Mouse (Mus musculus): Measurements from ENCODE around the gene Tnfrsf9. TPM values are rescaled to one million over a fixed set of nuclear protein-coding genes. Genes with fewer than 3 reads are reported as not detected.

Gene Tnfrsf9
- polyA plus RNA-seq, 1 experiment from 2014 or later, result 0.36 TPM

DNA sequence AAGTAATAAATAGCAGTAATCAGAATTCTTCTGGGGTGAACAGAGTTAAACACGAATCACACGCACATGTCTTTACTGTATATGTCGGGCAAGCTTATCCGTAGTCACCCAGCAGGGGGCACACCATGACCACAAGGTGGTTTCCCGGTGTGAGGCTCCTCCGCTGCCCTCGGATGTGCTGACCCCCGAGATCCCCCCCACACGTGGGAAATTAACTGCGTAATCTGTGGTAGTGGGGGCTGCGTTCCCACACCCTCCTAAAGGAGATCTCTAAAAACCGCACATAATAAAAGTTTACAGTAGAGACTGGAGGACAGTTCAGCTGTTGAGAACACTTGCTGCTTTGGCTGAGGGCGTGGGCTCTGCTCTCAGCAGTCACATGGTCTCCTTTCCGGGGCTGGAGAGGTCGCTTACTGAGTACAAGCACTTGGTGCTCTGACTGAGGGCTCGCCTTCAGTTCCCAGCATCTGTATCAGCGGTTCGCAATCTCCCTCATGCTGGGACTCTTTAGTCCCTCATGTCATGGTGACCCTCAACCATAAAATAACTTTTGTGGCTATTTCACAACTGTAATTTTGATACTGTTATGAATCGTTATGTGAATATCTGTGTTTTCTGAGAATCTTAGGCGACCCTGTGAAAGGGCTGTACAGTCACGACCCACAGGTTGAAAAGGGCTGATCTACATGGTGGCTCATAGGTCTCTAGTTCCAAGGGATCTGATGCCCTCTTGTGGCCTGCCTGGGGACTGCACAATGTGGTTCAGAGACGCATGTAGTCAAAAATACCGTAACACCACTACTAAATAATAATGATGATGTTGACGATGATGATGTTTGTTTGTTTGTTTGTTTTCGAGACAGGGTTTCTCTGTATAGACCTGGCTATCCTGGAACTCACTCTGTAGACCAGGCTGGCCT lies 50.5 kb downstream of the Tnfrsf9 start:
- no peak overlapping the region for H3K27ac ChIP-seq (ENCODE audit: low read depth, low read length)
- H3K9me3 ChIP-seq (ENCODE audit: control insufficient read depth, low read length), result no peaks in the 10 kb centered on the region
- H3K4me3 ChIP-seq (ENCODE audit: low read length), result peak overlapping the region; percentile 21
- H3K36me3 ChIP-seq (ENCODE audit: control insufficient read depth, insufficient read depth, low read length), result no peaks in the 10 kb centered on the region
- H3K4me1 ChIP-seq (ENCODE audit: control insufficient read depth, insufficient read depth, low read depth, low read length), result peaks cover 3% of the 10 kb centered on the region; the same call in 1 of the 2 replicates
- peak; percentile 50; the same call in 1 of the 2 replicates for ATAC-seq
- no peak overlapping the region for H3K9ac ChIP-seq (ENCODE audit: low read depth, low read length)
- H3K4me2 ChIP-seq (ENCODE audit: low read length), result peak overlapping the region; percentile 50
- 12% methylated on average over 25 of the region's 25 CpGs for WGBS
- H3K27me3 ChIP-seq (replicated peaks; ENCODE audit: control insufficient read depth, insufficient read depth, low read length), result no peaks in the 10 kb centered on the region

DNA sequence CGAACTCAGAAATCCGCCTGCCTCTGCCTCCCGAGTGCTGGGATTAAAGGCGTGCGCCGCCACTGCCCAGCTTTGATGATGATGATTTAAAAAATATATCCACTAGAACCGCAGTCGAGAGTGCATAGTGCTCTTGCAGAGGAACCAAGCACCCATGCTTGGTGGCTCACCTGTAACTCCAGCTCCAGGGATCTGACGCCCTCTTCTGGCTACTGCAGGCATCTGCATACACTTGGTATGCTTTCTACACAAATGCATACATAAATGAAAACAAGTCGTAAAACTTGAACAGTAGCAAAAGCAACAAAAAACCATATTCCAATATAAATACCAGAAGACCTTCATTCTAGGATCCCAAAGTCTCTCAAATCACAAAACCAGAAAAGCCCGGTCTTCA lies 51.2 kb downstream of the Tnfrsf9 start:
- Histone ChIP-seq H3K4me3 (ENCODE audit: low read length) (no peak overlapping the region), H3K4me1 (ENCODE audit: control insufficient read depth, insufficient read depth, low read depth, low read length) (peaks cover 3% of the 10 kb centered on the region; the same call in 1 of the 2 replicates), H3K4me2 (ENCODE audit: low read length) (no peak overlapping the region), H3K36me3 (ENCODE audit: control insufficient read depth, insufficient read depth, low read length) (no peaks in the 10 kb centered on the region), H3K27me3 (replicated peaks; ENCODE audit: control insufficient read depth, insufficient read depth, low read length) (no peaks in the 10 kb centered on the region), H3K9ac (ENCODE audit: low read depth, low read length) (no peak overlapping the region), H3K27ac (ENCODE audit: low read depth, low read length) (no peak overlapping the region), H3K9me3 (ENCODE audit: control insufficient read depth, low read length) (no peaks in the 10 kb centered on the region)
- 75% methylated on average over 10 of the region's 11 CpGs for WGBS
- no peak for ATAC-seq

DNA sequence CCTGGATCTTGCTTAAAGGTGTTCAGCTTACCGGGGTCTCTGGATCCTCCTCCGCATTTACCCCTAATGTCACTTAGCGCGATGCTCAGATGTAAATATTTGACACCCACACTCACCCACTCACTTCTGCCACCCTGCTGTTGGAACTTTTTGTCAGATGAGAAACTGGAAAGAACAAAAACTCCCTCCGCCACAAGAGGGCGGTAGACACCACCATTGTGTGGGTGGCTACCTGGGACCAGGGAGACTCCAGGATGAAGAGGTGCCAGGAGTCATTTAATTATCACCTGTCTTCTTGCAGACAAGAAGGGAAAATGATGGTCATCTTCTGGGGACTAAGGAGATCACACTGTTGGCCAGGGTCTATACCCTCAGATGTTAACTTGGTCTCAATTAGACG lies 52.2 kb downstream of the Tnfrsf9 start:
- no peaks in the 10 kb centered on the region for H3K36me3 ChIP-seq (ENCODE audit: control insufficient read depth, insufficient read depth, low read length)
- 17% methylated on average over 7 of the region's 7 CpGs for WGBS
- H3K9ac ChIP-seq (ENCODE audit: low read depth, low read length), result no peak overlapping the region
- H3K4me1 ChIP-seq (ENCODE audit: control insufficient read depth, insufficient read depth, low read depth, low read length), result peaks cover 3% of the 10 kb centered on the region; the same call in 1 of the 2 replicates
- no peak overlapping the region for H3K4me2 ChIP-seq (ENCODE audit: low read length)
- H3K27me3 ChIP-seq (replicated peaks; ENCODE audit: control insufficient read depth, insufficient read depth, low read length), result no peaks in the 10 kb centered on the region
- H3K9me3 ChIP-seq (ENCODE audit: control insufficient read depth, low read length), result no peaks in the 10 kb centered on the region
- no peak overlapping the region for H3K4me3 ChIP-seq (ENCODE audit: low read length)
- no peak overlapping the region for H3K27ac ChIP-seq (ENCODE audit: low read depth, low read length)
- no peak for ATAC-seq

DNA sequence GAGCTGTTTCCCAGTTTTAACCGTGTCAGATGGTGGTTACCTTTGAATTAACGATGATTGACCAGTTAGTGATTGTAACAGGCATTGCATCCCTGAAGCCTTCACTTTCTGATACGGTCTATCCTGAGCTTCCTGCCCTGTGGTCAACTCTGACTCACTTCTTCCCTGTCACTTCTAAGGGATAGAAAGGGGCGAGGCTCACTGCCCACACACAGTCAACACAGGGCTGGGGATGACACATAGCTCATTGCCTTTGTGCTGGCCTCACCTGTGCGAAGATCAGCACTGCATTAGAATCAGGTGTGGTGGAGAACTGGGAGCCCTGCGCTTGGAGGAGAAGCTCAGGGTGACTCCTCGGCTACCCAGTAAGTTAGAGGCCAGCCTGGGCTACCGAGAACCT lies 54.6 kb downstream of the Tnfrsf9 start:
- Histone ChIP-seq H3K9me3 (ENCODE audit: control insufficient read depth, low read length) (no peaks in the 10 kb centered on the region), H3K9ac (ENCODE audit: low read depth, low read length) (no peak overlapping the region), H3K4me2 (ENCODE audit: low read length) (no peak overlapping the region), H3K4me1 (ENCODE audit: control insufficient read depth, insufficient read depth, low read depth, low read length) (peaks cover 3% of the 10 kb centered on the region; the same call in 1 of the 2 replicates), H3K36me3 (ENCODE audit: control insufficient read depth, insufficient read depth, low read length) (no peaks in the 10 kb centered on the region), H3K27ac (ENCODE audit: low read depth, low read length) (no peak overlapping the region), H3K27me3 (replicated peaks; ENCODE audit: control insufficient read depth, insufficient read depth, low read length) (no peaks in the 10 kb centered on the region), H3K4me3 (ENCODE audit: low read length) (no peak overlapping the region)
- ATAC-seq, result no peak
- 91% methylated on average over 8 of the region's 8 CpGs for WGBS

- H3K4me2 ChIP-seq (ENCODE audit: low read length), result no peak overlapping the region
Measured at GRCm38 (mm10) chr4:150973264-150973663, 58.9 kb downstream of the Tnfrsf9 start.

GRCm38 (mm10) chr4:150975145-150975544 lies 60.8 kb downstream of the Tnfrsf9 start:
- no peak overlapping the region for H3K27ac ChIP-seq (ENCODE audit: low read depth, low read length)
- WGBS, result 39% methylated on average over 1 of the region's 1 CpGs
- no peaks in the 10 kb centered on the region for H3K27me3 ChIP-seq (replicated peaks; ENCODE audit: control insufficient read depth, insufficient read depth, low read length)
- H3K36me3 ChIP-seq (ENCODE audit: control insufficient read depth, insufficient read depth, low read length), result no peaks in the 10 kb centered on the region
- no peak overlapping the region for H3K4me2 ChIP-seq (ENCODE audit: low read length)
- H3K9me3 ChIP-seq (ENCODE audit: control insufficient read depth, low read length), result no peaks in the 10 kb centered on the region
- H3K4me1 ChIP-seq (ENCODE audit: control insufficient read depth, insufficient read depth, low read depth, low read length), result no peaks in the 10 kb centered on the region
- H3K4me3 ChIP-seq (ENCODE audit: low read length), result no peak overlapping the region
- ATAC-seq, result no peak
- no peak overlapping the region for H3K9ac ChIP-seq (ENCODE audit: low read depth, low read length)

More at GRCm38 (mm10) chr4:150973264-150973663, 58.9 kb downstream of the Tnfrsf9 start:
- Histone ChIP-seq H3K27me3 (replicated peaks; ENCODE audit: control insufficient read depth, insufficient read depth, low read length) (no peaks in the 10 kb centered on the region), H3K9me3 (ENCODE audit: control insufficient read depth, low read length) (no peaks in the 10 kb centered on the region), H3K4me3 (ENCODE audit: low read length) (no peak overlapping the region), H3K9ac (ENCODE audit: low read depth, low read length) (no peak overlapping the region), H3K27ac (ENCODE audit: low read depth, low read length) (no peak overlapping the region), H3K36me3 (ENCODE audit: control insufficient read depth, insufficient read depth, low read length) (no peaks in the 10 kb centered on the region), H3K4me1 (ENCODE audit: control insufficient read depth, insufficient read depth, low read depth, low read length) (no peaks in the 10 kb centered on the region)
- 81% methylated on average over 8 of the region's 8 CpGs for WGBS
- ATAC-seq, result no peak

- no peak overlapping the region for H3K27ac ChIP-seq (ENCODE audit: low read depth, low read length)
- no peak for ATAC-seq
- H3K27me3 ChIP-seq (replicated peaks; ENCODE audit: control insufficient read depth, insufficient read depth, low read length), result no peaks in the 10 kb centered on the region
- no peak overlapping the region for H3K9ac ChIP-seq (ENCODE audit: low read depth, low read length)
- no peaks in the 10 kb centered on the region for H3K9me3 ChIP-seq (ENCODE audit: control insufficient read depth, low read length)
- 86% methylated on average over 21 of the region's 21 CpGs for WGBS
- no peak overlapping the region for H3K4me2 ChIP-seq (ENCODE audit: low read length)
- no peak overlapping the region for H3K4me3 ChIP-seq (ENCODE audit: low read length)
- H3K36me3 ChIP-seq (ENCODE audit: control insufficient read depth, insufficient read depth, low read length), result no peaks in the 10 kb centered on the region
- no peaks in the 10 kb centered on the region for H3K4me1 ChIP-seq (ENCODE audit: control insufficient read depth, insufficient read depth, low read depth, low read length)
Measured at GRCm38 (mm10) chr4:150978156-150978910, 64.0 kb downstream of the Tnfrsf9 start.

GRCm38 (mm10) chr4:150979455-150979854 lies 65.1 kb downstream of the Tnfrsf9 start:
- no peaks in the 10 kb centered on the region for H3K4me1 ChIP-seq (ENCODE audit: control insufficient read depth, insufficient read depth, low read depth, low read length)
- no peaks in the 10 kb centered on the region for H3K27me3 ChIP-seq (replicated peaks; ENCODE audit: control insufficient read depth, insufficient read depth, low read length)
- no peaks in the 10 kb centered on the region for H3K36me3 ChIP-seq (ENCODE audit: control insufficient read depth, insufficient read depth, low read length)
- WGBS, result 87% methylated on average over 9 of the region's 9 CpGs
- no peak overlapping the region for H3K4me3 ChIP-seq (ENCODE audit: low read length)
- no peak overlapping the region for H3K9ac ChIP-seq (ENCODE audit: low read depth, low read length)
- no peak overlapping the region for H3K27ac ChIP-seq (ENCODE audit: low read depth, low read length)
- no peak overlapping the region for H3K4me2 ChIP-seq (ENCODE audit: low read length)
- no peaks in the 10 kb centered on the region for H3K9me3 ChIP-seq (ENCODE audit: control insufficient read depth, low read length)
- no peak for ATAC-seq

DNA sequence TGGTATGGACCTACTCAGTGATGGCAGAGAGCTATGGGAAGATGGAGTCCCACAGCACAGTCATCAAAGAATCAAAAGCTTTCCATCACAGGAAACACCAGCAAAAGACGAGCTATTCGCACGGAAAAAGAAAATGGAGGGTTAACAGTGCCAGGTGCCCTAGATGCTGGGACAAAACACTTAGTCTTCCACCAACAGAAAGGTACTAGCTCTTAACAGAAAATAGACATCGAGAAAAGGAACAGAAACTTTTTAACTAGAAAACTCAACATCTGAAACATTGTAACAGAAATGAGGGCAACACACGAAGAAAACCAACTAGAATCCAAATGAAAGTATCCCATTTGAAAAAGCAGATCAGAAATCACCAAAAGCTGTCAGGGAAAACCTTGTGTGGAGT lies 65.8 kb downstream of the Tnfrsf9 start:
- no peaks in the 10 kb centered on the region for H3K36me3 ChIP-seq (ENCODE audit: control insufficient read depth, insufficient read depth, low read length)
- WGBS, result 89% methylated on average over 5 of the region's 5 CpGs
- H3K27ac ChIP-seq (ENCODE audit: low read depth, low read length), result no peak overlapping the region
- no peak for ATAC-seq
- H3K27me3 ChIP-seq (replicated peaks; ENCODE audit: control insufficient read depth, insufficient read depth, low read length), result no peaks in the 10 kb centered on the region
- H3K4me1 ChIP-seq (ENCODE audit: control insufficient read depth, insufficient read depth, low read depth, low read length), result no peaks in the 10 kb centered on the region
- no peak overlapping the region for H3K4me2 ChIP-seq (ENCODE audit: low read length)
- H3K9ac ChIP-seq (ENCODE audit: low read depth, low read length), result no peak overlapping the region
- no peak overlapping the region for H3K4me3 ChIP-seq (ENCODE audit: low read length)
- H3K9me3 ChIP-seq (ENCODE audit: control insufficient read depth, low read length), result no peaks in the 10 kb centered on the region

Measured in hindbrain, embryonic 16.5 days (tissue).